Comparison of ENCODE assay signal across 8 mouse cellular contexts in the genomic region with DNA sequence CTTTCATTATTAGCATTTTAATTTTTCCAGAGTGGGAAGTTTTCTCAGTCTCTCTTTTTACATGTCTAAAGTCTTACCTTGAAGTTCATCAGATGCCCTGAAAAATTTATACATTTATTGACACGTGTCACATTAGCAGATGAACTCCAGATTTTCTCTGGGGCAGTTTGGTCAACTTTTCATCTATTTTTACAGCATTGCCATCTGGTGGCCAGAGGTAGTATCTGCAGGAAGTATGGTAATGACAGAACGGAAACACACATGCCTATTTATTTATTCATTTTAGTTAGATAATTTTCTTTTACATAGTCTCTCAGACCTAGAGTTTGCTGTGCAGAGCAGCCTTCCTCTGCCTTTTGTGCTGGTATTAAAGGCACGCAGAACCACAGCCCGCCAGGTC. TPM values are rescaled to one million over a fixed set of nuclear protein-coding genes. Genes with fewer than 3 reads are reported as not detected.
DNase-seq lines count a peak whose midpoint lies in the region; ATAC-seq and TF ChIP-seq lines count a peak whose summit lies in the region.

No protein-coding gene starts in this region.

- no peaks in the 10 kb centered on the region for H3K79me2 ChIP-seq in MEL (ENCODE audit: control insufficient read depth, insufficient read depth, low read length, poor library complexity)

- H3K27me3 ChIP-seq in hindbrain, embryonic 11.5 days (ENCODE audit: control insufficient read depth, insufficient read depth, low read length) = no peaks in the 10 kb centered on the region
- H3K27me3 ChIP-seq in hindbrain, embryonic 13.5 days = no peaks in the 10 kb centered on the region
- H3K27me3 ChIP-seq in MEL (ENCODE audit: control insufficient read depth in 1 of 2, insufficient read depth in 2 of 2, low read length in 2 of 2) = no peaks in the 10 kb centered on the region

- TF ChIP-seq EP300 in MEL (IDR thresholded peaks at IDR 0.05; ENCODE audit: low read depth in 1 of 2, low read length in 2 of 2) = no peak

- no peak overlapping the region for H3K4me3 ChIP-seq in hindbrain, embryonic 11.5 days (ENCODE audit: low read depth, low read length)
- H3K4me3 ChIP-seq in hindbrain, embryonic 13.5 days = no peak overlapping the region
- no peak overlapping the region for H3K4me3 ChIP-seq in MEL (ENCODE audit: control insufficient read depth in 1 of 2, insufficient read depth in 1 of 2, low read depth in 2 of 2, low read length in 2 of 2)

- no peak overlapping the region for H3K4me2 ChIP-seq in hindbrain, embryonic 11.5 days (replicated peaks; ENCODE audit: low read depth, low read length)
- H3K4me2 ChIP-seq in hindbrain, embryonic 13.5 days = no peak overlapping the region

- WGBS in hindbrain, embryonic 11.5 days = 31% methylated on average over 4 of the region's 4 CpGs
- WGBS in hindbrain, embryonic 13.5 days = 40% methylated on average over 4 of the region's 4 CpGs

- TF ChIP-seq POLR2A in MEL (IDR thresholded peaks at IDR 0.05; ENCODE audit: control insufficient read depth in 1 of 2, insufficient read depth in 1 of 2, low read depth in 1 of 2, low read length in 2 of 2, poor library complexity in 1 of 2) = no peak

- H3K4me1 ChIP-seq in hindbrain, embryonic 11.5 days (replicated peaks; ENCODE audit: control insufficient read depth, insufficient read depth, low read length) = no peaks in the 10 kb centered on the region
- no peaks in the 10 kb centered on the region for H3K4me1 ChIP-seq in hindbrain, embryonic 13.5 days (replicated peaks)
- no peaks in the 10 kb centered on the region for H3K4me1 ChIP-seq in MEL (ENCODE audit: control insufficient read depth in 1 of 2, insufficient read depth in 2 of 2, low read length in 2 of 2)

- ATAC-seq in hindbrain, embryonic 11.5 days (ENCODE audit: low FRiP score) = no peak
- ATAC-seq in hindbrain, embryonic 13.5 days (ENCODE audit: low FRiP score) = no peak

- TF ChIP-seq RAD21 in MEL (IDR thresholded peaks at IDR 0.05; ENCODE audit: low read depth, low read length) = peak; percentile 62

- peak; percentile 45 for DNase-seq in hindbrain, embryonic 11.5 days (ENCODE audit: low spot score)
- DNase-seq in 416B (ENCODE audit: low read depth) (peak; percentile 48), MEL (ENCODE audit: low read depth, low spot score) (peak; percentile 50)
- peak; percentile 4 for DNase-seq in fibroblast of lung, adult 2 months (ENCODE audit: low read depth)
- peak; percentile 44 for DNase-seq in lung, postnatal 36 days
- DNase-seq in spleen, adult 18-20 months = no peak
- DNase-seq in thymus, postnatal 10 days (ENCODE audit: low spot score in 2 of 2) = no peak

- no peaks in the 10 kb centered on the region for H3K36me3 ChIP-seq in hindbrain, embryonic 11.5 days (ENCODE audit: control insufficient read depth, insufficient read depth, low read length)
- H3K36me3 ChIP-seq in hindbrain, embryonic 13.5 days = no peaks in the 10 kb centered on the region
- H3K36me3 ChIP-seq in MEL (ENCODE audit: control insufficient read depth in 1 of 2, insufficient read depth in 2 of 2, low read length in 2 of 2) = no peaks in the 10 kb centered on the region

- peak; percentile 28 to 73 (median 55); a peak in 5 of 6 replicates for TF ChIP-seq CTCF in MEL (IDR thresholded peaks at IDR 0.05 in 2 of 3, conservative IDR thresholded peaks at IDR 0.05 in 1 of 3; ENCODE audit: control insufficient read depth in 1 of 3, insufficient read depth in 1 of 3, low read depth in 2 of 3, low read length in 3 of 3, poor library complexity in 1 of 3, severe bottlenecking in 1 of 3)

- no peaks in the 10 kb centered on the region for H3K9me3 ChIP-seq in hindbrain, embryonic 11.5 days (ENCODE audit: control insufficient read depth, low read length)
- H3K9me3 ChIP-seq in hindbrain, embryonic 13.5 days = no peaks in the 10 kb centered on the region
- no peaks in the 10 kb centered on the region for H3K9me3 ChIP-seq in MEL (replicated peaks; ENCODE audit: insufficient read depth, low read length)

- H3K27ac ChIP-seq in hindbrain, embryonic 11.5 days (ENCODE audit: low read depth, low read length) = no peak overlapping the region
- H3K27ac ChIP-seq in hindbrain, embryonic 13.5 days = no peak overlapping the region
- H3K27ac ChIP-seq in MEL (ENCODE audit: control insufficient read depth, low read depth, low read length) = no peak overlapping the region

- no peak overlapping the region for H3K9ac ChIP-seq in hindbrain, embryonic 11.5 days (ENCODE audit: low read depth, low read length)
- no peak overlapping the region for H3K9ac ChIP-seq in hindbrain, embryonic 13.5 days
- H3K9ac ChIP-seq in MEL (ENCODE audit: control insufficient read depth, low read depth, low read length, poor library complexity, severe bottlenecking) = no peak overlapping the region

TF ChIP-seq in MEL, 35 proteins besides CTCF, POLR2A, EP300 and RAD21:
- TF ChIP-seq RCOR1 (IDR thresholded peaks at IDR 0.05; ENCODE audit: low read depth, low read length) = no peak
- TF ChIP-seq SIN3A (IDR thresholded peaks at IDR 0.05; ENCODE audit: low read length) = no peak
- TF ChIP-seq ZNF384 (IDR thresholded peaks at IDR 0.05; ENCODE audit: low read depth, low read length) = no peak
- no peak for TF ChIP-seq GATA1 (IDR thresholded peaks at IDR 0.05; ENCODE audit: low read depth, low read length)
- no peak for TF ChIP-seq E2F4 (IDR thresholded peaks at IDR 0.05; ENCODE audit: borderline replicate concordance, low read depth, low read length)
- no peak for TF ChIP-seq UBTF (IDR thresholded peaks at IDR 0.05; ENCODE audit: borderline replicate concordance, insufficient read depth, low read depth, low read length)
- TF ChIP-seq MYB (IDR thresholded peaks at IDR 0.05; ENCODE audit: low read depth, low read length) = no peak
- TF ChIP-seq NELFE (IDR thresholded peaks at IDR 0.05; ENCODE audit: low read depth, low read length) = no peak
- no peak for TF ChIP-seq ZMIZ1 (IDR thresholded peaks at IDR 0.05; ENCODE audit: low read depth, low read length)
- TF ChIP-seq MAZ (IDR thresholded peaks at IDR 0.05; ENCODE audit: low read depth, low read length) = no peak
- TF ChIP-seq ELF1 (IDR thresholded peaks at IDR 0.05; ENCODE audit: low read depth, low read length) = no peak
- TF ChIP-seq MXI1 (IDR thresholded peaks at IDR 0.05; ENCODE audit: low read depth, low read length) = no peak
- TF ChIP-seq TBP (IDR thresholded peaks at IDR 0.05; ENCODE audit: low read depth, low read length) = no peak
- 0 out of 2 replicates have a peak, but pooled peaks have one; percentile 38 for TF ChIP-seq MYC (IDR thresholded peaks at IDR 0.05; ENCODE audit: low read depth, low read length)
- TF ChIP-seq SMC3 (IDR thresholded peaks at IDR 0.05; ENCODE audit: low read depth, low read length) = peak; percentile 65
- no peak for TF ChIP-seq CHD1 (IDR thresholded peaks at IDR 0.05; ENCODE audit: low read depth, low read length)
- TF ChIP-seq ZC3H11A (IDR thresholded peaks at IDR 0.05; ENCODE audit: low read depth, low read length) = peak; percentile 20; the same call in 1 of the 2 replicates
- TF ChIP-seq BHLHE40 (IDR thresholded peaks at IDR 0.05; ENCODE audit: borderline replicate concordance, low read depth, low read length) = no peak
- TF ChIP-seq NRF1 (IDR thresholded peaks at IDR 0.05; ENCODE audit: insufficient read depth, low read depth, low read length, poor library complexity, severe bottlenecking) = no peak
- no peak for TF ChIP-seq MEF2A (IDR thresholded peaks at IDR 0.05; ENCODE audit: extremely low read depth, insufficient replicate concordance, low read depth, low read length, poor library complexity, severe bottlenecking)
- no peak for TF ChIP-seq JUND (IDR thresholded peaks at IDR 0.05; ENCODE audit: low read depth, low read length)
- TF ChIP-seq MAFK (IDR thresholded peaks at IDR 0.05; ENCODE audit: borderline replicate concordance, low read depth, low read length) = no peak
- TF ChIP-seq HCFC1 (IDR thresholded peaks at IDR 0.05; ENCODE audit: low read depth, low read length) = no peak
- no peak for TF ChIP-seq USF1 (IDR thresholded peaks at IDR 0.05; ENCODE audit: low read depth, low read length)
TF ChIP-seq in MEL: peak in this region for 3.

RNA-seq across cellular contexts. Expression of a gene that starts 58.4 kb away (rescaled TPM):
- 0.19 and 0.32 TPM in 2 replicates for polyA plus RNA-seq in hindbrain, embryonic 11.5 days (2014; fragmentation: Nextera tagmentation; extraction: Ambion mirVana)
- 1.0 and 2.1 TPM in 2 replicates for polyA plus RNA-seq in hindbrain, embryonic 13.5 days (2015; fragmentation: Nextera tagmentation; extraction: Ambion mirVana)
- not detected in 2 replicates for total RNA-seq in MEL (2012; rRNA removed)
- polyA plus RNA-seq in MEL (2012; ENCODE audit: insufficient read depth in 1 of 2, insufficient read length in 2 of 2, low read depth in 1 of 2, low replicate concordance in 2 of 2, missing spikeins in 1 of 2) = not detected

Comparison
In these comparisons a context has a peak if more than half of its experiments do, and no peak if none do; other contexts are left out.
1. DNase-seq: peak in hindbrain, embryonic 11.5 days (single experiment), 416B (single experiment), MEL (single experiment), fibroblast of lung, adult 2 months (single experiment) and lung, postnatal 36 days (single experiment); none in spleen, adult 18-20 months (0 of 2) and thymus, postnatal 10 days (0 of 2).